Mouse (Mus musculus) erythroblast, embryonic 14.5 days (primary cell): Measurements from ENCODE around the gene Vat1l. TPM values are rescaled to one million over a fixed set of nuclear protein-coding genes. Genes with fewer than 3 reads are reported as not detected.

Experiments
- H3K27me3 ChIP-seq: 2 replicates; pipeline ENCODE4 v1.6.1; 2012; ENCODE audit warnings: inconsistent platforms; ENCODE audit not compliant: control insufficient read depth
- H3K36me3 ChIP-seq: 2 replicates; pipeline ENCODE4 v1.6.1; 2012; ENCODE audit warnings: mild to moderate bottlenecking, inconsistent platforms; ENCODE audit not compliant: control insufficient read depth
- H3K4me1 ChIP-seq: 2 replicates; pipeline ENCODE4 v1.6.1; 2012; ENCODE audit warnings: inconsistent platforms; ENCODE audit not compliant: control insufficient read depth
- H3K4me3 ChIP-seq: replicated peaks from 2 replicates; pipeline ENCODE3; 2012; ENCODE audit warnings: moderate library complexity, mild to moderate bottlenecking, inconsistent platforms
- H3K9me3 ChIP-seq: 2 replicates; pipeline ENCODE4 v1.6.1; 2012; ENCODE audit warnings: low read length, inconsistent platforms, mixed read lengths; ENCODE audit not compliant: control insufficient read depth
- GATA1 ChIP-seq: IDR thresholded peaks from 2 replicates; pipeline ENCODE4 v1.6.1; 2012; ENCODE audit warnings: low read length, inconsistent platforms, mixed read lengths
- TAL1 ChIP-seq: IDR thresholded peaks from 3 replicates; pipeline ENCODE4 v1.6.1; 2012; ENCODE audit warnings: low read length, inconsistent platforms, mixed read lengths
- polyA plus RNA-seq: library from polyadenylated mRNA; stranded (reverse); fragments of >175 nt; gene quantifications from 2 replicates; pipeline ENCODE4 v1.2.3, GENCODE M21; 2012

Gene Vat1l
- polyA plus RNA-seq = not detected in 2 replicates

DNA sequence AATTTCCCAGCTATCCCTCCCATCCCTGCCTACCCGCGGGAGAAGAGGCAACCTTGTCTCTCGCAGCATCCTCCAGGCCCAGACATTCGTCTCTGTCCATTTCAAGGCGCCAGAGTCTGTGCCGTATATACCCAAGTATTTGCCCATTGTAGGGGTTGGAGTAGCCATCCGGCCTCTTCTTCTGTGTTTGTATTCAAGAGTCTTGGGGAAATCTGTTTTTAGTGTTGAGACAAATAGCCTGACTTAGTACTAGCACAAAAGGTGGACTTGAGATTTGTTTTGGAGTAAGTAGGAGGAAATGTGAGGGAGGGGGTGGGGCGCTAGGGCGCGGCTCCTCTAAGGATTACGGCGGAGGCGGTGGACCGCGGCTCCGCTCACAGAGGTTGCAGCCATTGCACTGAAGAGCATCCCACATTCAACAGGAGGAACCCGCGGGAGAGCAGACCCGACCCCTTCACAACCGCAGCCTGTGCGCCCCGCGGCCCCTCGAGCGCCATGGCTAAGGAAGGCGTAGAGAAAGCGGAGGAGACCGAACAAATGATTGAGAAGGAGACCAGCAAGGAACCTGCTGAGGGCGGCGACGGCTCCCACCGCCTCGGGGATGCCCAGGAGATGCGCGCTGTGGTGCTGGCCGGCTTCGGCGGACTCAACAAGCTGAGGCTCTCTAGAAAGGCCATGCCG, at the start of gene Vat1l:
TSS of gene Vat1l (plus strand) at position 392 of the 681 bp plus-strand sequence.
- Histone ChIP-seq H3K9me3 (no peaks in the 10 kb centered on the region), H3K4me1 (no peaks in the 10 kb centered on the region), H3K36me3 (no peaks in the 10 kb centered on the region), H3K27me3 (peaks cover 31% of the 10 kb centered on the region), H3K4me3 (no peak within 1 kb of the TSS)
- TF ChIP-seq GATA1 (no peak), TAL1 (no peak)

DNA sequence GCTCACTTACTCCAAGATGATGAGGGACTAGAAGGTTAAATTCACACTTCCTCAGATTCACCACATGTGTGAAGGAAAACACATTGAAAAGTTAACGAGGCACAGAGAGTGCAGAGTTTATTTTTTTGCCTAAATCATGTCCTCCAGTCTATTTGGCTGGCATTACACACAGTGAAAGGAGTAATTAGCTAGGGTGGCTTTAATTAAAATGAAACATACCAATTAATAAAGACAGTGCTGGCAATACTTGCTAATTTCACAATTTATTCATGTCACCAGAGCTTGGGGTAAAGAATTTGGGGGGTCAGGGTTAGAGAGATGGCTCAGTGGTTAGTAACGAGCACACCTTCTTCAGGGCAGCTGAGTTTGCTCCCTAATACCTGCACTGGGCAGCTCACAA, 46.8 kb upstream of the Vat1l start:
- H3K27me3 ChIP-seq = no peaks in the 10 kb centered on the region
- H3K9me3 ChIP-seq = no peaks in the 10 kb centered on the region
- no peaks in the 10 kb centered on the region for H3K36me3 ChIP-seq

DNA sequence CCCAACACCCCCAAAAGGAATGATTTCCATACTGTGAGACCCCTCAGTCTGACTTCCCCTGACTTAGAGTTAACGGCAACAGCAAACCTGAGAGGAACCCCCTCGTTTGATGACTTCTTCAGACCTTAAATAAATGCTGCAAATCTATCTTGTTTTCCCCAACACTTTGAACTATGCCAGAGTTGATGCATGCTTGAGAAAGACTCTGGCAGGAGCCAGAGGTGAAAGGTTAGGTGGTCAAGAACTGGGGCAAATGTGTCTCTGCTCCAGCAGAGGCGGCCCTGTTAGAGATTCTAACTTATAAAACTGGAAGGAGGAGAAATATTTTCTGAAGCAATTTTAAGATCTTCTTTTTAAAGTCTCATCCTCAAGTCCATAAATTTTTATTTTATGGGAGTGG, 45.7 kb upstream of the Vat1l start:
- Histone ChIP-seq H3K4me3 (no peak overlapping the region), H3K4me1 (no peaks in the 10 kb centered on the region), H3K27me3 (no peaks in the 10 kb centered on the region), H3K9me3 (no peaks in the 10 kb centered on the region), H3K36me3 (no peaks in the 10 kb centered on the region)
- no peak for TF ChIP-seq GATA1
- TF ChIP-seq TAL1 = no peak

More for the DNA sequence above, 46.8 kb upstream of the Vat1l start:
- no peak overlapping the region for H3K4me3 ChIP-seq
- no peaks in the 10 kb centered on the region for H3K4me1 ChIP-seq
- TF ChIP-seq TAL1 = no peak
- no peak for TF ChIP-seq GATA1

DNA sequence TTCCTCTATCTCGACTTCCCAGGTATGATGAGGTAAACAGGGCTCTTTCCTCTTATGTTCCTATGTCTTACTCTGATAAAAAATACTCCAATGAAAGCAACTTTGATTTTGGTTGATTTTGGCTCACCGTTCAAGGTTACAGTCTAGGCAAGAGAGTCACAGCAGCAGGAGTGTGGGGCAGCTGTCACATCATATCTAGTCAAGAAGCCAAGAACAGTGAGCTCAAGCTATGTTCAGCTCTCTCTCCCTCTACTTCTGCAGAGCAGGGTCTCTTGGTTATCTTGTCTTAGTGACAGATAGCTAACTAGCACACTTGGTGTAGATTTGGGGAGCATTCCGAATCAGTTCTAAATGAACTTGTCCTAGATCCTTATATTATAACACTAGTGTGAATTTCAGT, 41.5 kb upstream of the Vat1l start:
- no peak for TF ChIP-seq GATA1
- no peak for TF ChIP-seq TAL1
- no peak overlapping the region for H3K4me3 ChIP-seq
- no peaks in the 10 kb centered on the region for H3K4me1 ChIP-seq
- no peaks in the 10 kb centered on the region for H3K36me3 ChIP-seq
- H3K27me3 ChIP-seq = no peaks in the 10 kb centered on the region
- H3K9me3 ChIP-seq = no peaks in the 10 kb centered on the region

DNA sequence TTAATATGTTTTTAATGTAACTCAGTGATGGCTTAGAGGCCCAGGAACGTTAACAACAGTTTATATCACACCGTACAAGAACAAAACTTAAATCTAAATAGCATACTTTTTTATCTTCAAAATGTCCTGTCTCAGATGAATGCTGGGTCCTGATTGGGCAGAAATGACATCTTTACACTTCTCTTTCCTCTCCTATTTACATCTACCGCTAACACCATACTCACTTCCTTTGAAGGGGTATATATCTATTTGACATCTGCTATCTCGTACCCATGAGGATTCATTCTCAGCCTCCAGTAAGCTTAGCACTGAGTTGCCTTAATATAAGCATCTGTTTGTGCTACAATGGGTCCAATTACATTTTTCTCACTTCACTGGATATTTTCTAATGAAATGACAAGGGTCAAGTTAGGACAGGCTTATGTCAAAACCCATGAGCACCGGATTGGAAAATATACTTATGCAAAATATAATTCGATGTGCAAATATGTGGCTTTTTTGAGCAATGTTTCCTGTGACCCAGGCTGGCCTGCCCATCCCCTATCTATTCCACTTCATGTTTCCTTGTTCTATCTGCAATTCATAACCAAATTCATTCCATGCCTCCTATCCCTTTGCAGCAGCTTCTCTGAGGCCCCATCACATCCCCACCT, 40.8 kb upstream of the Vat1l start:
- TF ChIP-seq TAL1 = no peak
- no peak for TF ChIP-seq GATA1
- Histone ChIP-seq H3K27me3 (no peaks in the 10 kb centered on the region), H3K9me3 (no peaks in the 10 kb centered on the region), H3K4me1 (no peaks in the 10 kb centered on the region), H3K36me3 (no peaks in the 10 kb centered on the region), H3K4me3 (no peak overlapping the region)

DNA sequence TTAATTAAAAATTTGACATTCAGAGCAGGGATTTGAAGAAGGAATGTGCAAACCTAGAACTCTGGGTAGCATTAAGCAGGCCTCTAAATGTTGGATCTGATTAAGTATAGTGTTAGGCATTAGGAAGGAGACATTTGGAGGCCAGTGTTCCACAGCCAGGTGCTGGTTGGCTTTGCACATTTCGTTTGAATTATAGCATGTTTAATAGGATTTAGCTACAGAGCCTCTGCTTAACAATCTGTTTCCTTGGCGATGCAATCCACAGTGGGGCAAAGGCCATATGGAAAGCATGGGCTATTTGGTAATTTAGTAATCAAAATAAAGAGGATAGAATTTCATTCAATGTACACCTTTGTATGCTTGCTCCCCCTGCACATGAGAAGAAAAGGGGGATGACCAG, 39.7 kb upstream of the Vat1l start:
- no peaks in the 10 kb centered on the region for H3K36me3 ChIP-seq
- H3K27me3 ChIP-seq = no peaks in the 10 kb centered on the region
- no peak for TF ChIP-seq GATA1
- no peak for TF ChIP-seq TAL1
- no peaks in the 10 kb centered on the region for H3K9me3 ChIP-seq
- no peaks in the 10 kb centered on the region for H3K4me1 ChIP-seq
- H3K4me3 ChIP-seq = no peak overlapping the region

DNA sequence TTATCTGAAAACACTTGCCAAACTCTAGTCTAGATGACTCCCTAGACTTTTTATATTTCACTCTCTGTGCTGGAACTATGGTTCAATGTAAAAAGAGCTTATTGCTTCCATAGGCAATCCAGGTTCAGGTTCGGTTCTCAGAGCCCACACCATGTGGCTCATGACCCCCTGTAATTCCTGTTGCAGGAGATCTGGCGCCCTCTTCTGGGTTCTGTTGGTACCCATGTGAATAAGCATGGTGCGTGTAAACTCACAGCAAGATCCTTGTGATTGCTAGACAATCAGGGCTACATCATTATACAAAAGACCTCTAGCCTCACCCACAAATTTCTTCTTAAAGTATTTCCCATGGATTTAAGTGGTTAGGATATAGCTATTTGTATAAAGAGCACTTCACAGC, 28.7 kb upstream of the Vat1l start:
- H3K4me3 ChIP-seq = no peak overlapping the region
- no peaks in the 10 kb centered on the region for H3K4me1 ChIP-seq
- no peak for TF ChIP-seq GATA1
- no peak for TF ChIP-seq TAL1
- no peaks in the 10 kb centered on the region for H3K27me3 ChIP-seq
- no peaks in the 10 kb centered on the region for H3K9me3 ChIP-seq
- no peaks in the 10 kb centered on the region for H3K36me3 ChIP-seq

DNA sequence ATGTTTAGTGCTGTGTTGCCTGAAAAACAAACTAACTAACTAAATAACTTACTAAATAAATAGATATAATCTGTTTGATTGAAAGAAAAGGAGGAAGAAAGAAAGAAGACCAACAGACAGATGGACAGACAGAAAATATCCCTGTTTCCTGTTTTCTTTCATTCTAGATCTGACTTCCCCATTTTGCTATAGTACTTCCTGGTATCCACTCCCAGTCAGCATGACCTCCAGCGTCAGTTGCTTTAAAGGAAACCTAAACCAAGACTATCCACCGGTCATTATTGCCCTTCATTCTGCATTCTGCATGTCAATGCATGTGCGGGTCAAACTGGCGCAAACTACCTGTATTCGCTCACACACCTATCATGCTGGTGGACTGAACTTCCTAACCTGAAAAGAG, 12.1 kb upstream of the Vat1l start:
- H3K4me1 ChIP-seq = no peaks in the 10 kb centered on the region
- TF ChIP-seq TAL1 = no peak
- no peak for TF ChIP-seq GATA1
- peaks cover 8% of the 10 kb centered on the region for H3K9me3 ChIP-seq
- H3K36me3 ChIP-seq = no peaks in the 10 kb centered on the region
- H3K27me3 ChIP-seq = no peaks in the 10 kb centered on the region
- H3K4me3 ChIP-seq = no peak overlapping the region

DNA sequence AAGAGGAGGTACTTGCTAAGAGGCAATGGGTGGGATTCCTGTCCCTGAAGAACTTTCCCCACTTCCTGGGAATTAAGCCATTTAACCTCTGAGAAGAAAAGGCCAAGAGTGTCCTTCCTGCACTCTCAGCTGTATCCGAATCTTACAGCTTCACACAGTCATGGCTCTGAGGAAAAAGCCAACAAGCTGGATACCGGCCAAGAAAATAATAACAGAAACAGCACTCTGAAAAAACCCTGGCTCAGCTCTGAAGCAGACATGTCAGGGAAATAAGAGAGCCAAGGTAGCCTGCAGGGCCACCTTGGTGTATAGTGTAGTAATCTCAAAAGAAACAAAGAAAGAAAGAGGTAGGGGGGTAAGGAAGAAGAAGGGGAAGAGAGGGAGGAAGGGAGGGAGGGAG, 6.4 kb upstream of the Vat1l start:
- TF ChIP-seq GATA1 (no peak), TAL1 (no peak)
- Histone ChIP-seq H3K4me3 (no peak overlapping the region), H3K36me3 (no peaks in the 10 kb centered on the region), H3K9me3 (peaks cover 6% of the 10 kb centered on the region), H3K27me3 (peaks cover 3% of the 10 kb centered on the region; the same call in 1 of the 2 replicates), H3K4me1 (no peaks in the 10 kb centered on the region)
